Mouse (Mus musculus) liver, embryonic 13.5 days (tissue): ENCODE results near the gene Ppp2r5d. TPM values are rescaled to one million over a fixed set of nuclear protein-coding genes. Genes with fewer than 3 reads are reported as not detected.

ENCODE experiments used
- ATAC-seq: fragments of 200-750 bp; cut with Nextera tagmentation; 2 replicates; pipeline ENCODE4 v1.8.0; 2017; ENCODE audit warnings: low read depth, mild to moderate bottlenecking, moderate number of reproducible peaks, moderate library complexity
- DNase-seq: peaks from one replicate; pipeline ENCODE4 v3.0.0; 2022
- H3K27ac ChIP-seq: fragments of 300-500 bp; sonication (generic); 2 replicates; pipeline ENCODE4 v1.5.1; 2015; ENCODE audit warnings: moderate library complexity, mild to moderate bottlenecking, inconsistent platforms
- H3K27me3 ChIP-seq: fragments of 300-500 bp; sonication (generic); 2 replicates; pipeline ENCODE4 v1.6.1; 2015; ENCODE audit warnings: mild to moderate bottlenecking, inconsistent platforms
- H3K36me3 ChIP-seq: fragments of 300-500 bp; sonication (generic); 2 replicates; pipeline ENCODE4 v1.6.1; 2015; ENCODE audit warnings: mild to moderate bottlenecking, inconsistent platforms
- H3K4me1 ChIP-seq: fragments of 300-500 bp; sonication (generic); replicated peaks from 2 replicates; pipeline ENCODE4 v1.6.1; 2015; ENCODE audit warnings: inconsistent platforms
- H3K4me2 ChIP-seq: fragments of 300-500 bp; sonication (generic); 2 replicates; pipeline ENCODE4 v1.6.1; 2015; ENCODE audit warnings: inconsistent platforms, mild to moderate bottlenecking, moderate library complexity
- H3K4me3 ChIP-seq: fragments of 300-500 bp; sonication (generic); replicated peaks from 2 replicates; pipeline ENCODE4 v1.5.1; 2015; ENCODE audit warnings: mild to moderate bottlenecking, inconsistent platforms
- H3K9ac ChIP-seq: fragments of 300-500 bp; sonication (generic); 2 replicates; pipeline ENCODE4 v1.6.1; 2015; ENCODE audit warnings: mild to moderate bottlenecking, inconsistent platforms
- H3K9me3 ChIP-seq: fragments of 300-500 bp; sonication (generic); replicated peaks from 2 replicates; pipeline ENCODE4 v1.6.1; 2016; ENCODE audit warnings: inconsistent platforms
- WGBS: fragments of 180-500 bp; shearing (Covaris S2); methylation state at CpG from one replicate; pipeline ENCODE4 v1.1.7; 2015; ENCODE audit not compliant: insufficient replicate concordance; 5-methylcytosine and 5-hydroxymethylcytosine counted together
- polyA plus RNA-seq: library from polyadenylated mRNA; unstranded; fragments of >200 nt; fragmentation: Nextera tagmentation; extraction: Ambion mirVana; gene quantifications from 2 replicates; pipeline ENCODE4 v1.2.1, GENCODE M21; 2015

The Ppp2r5d gene
- polyA plus RNA-seq, 1 experiment from 2014 or later, result 31.2 TPM

GRCm38 (mm10) chr17:46644152-46644805 is 60.6 kb downstream of the Ppp2r5d start:
- ATAC-seq (no peak), DNase-seq (no peak)
- Histone ChIP-seq H3K36me3 (peaks cover 15% of the 10 kb centered on the region), H3K9ac (no peak overlapping the region), H3K4me3 (peak overlapping the region; percentile 81), H3K4me2 (peak overlapping the region; percentile 97), H3K27me3 (no peaks in the 10 kb centered on the region), H3K4me1 (peaks cover 34% of the 10 kb centered on the region), H3K9me3 (no peaks in the 10 kb centered on the region), H3K27ac (no peak overlapping the region)
- 77% methylated on average over 12 of the region's 12 CpGs for WGBS

- Histone ChIP-seq H3K4me3 (no peak overlapping the region), H3K4me1 (peaks cover 28% of the 10 kb centered on the region), H3K36me3 (no peaks in the 10 kb centered on the region), H3K9ac (no peak overlapping the region), H3K4me2 (no peak overlapping the region), H3K27me3 (no peaks in the 10 kb centered on the region), H3K27ac (no peak overlapping the region), H3K9me3 (no peaks in the 10 kb centered on the region)
- DNase-seq (no peak), ATAC-seq (no peak)
- WGBS, result 82% methylated on average over 17 of the region's 17 CpGs
Observed at GRCm38 (mm10) chr17:46642060-46642459, 62.9 kb downstream of the Ppp2r5d start.

- Histone ChIP-seq H3K27ac (no peak overlapping the region), H3K27me3 (no peaks in the 10 kb centered on the region), H3K36me3 (no peaks in the 10 kb centered on the region), H3K4me1 (peaks cover 18% of the 10 kb centered on the region), H3K9me3 (no peaks in the 10 kb centered on the region), H3K4me2 (no peak overlapping the region), H3K9ac (no peak overlapping the region), H3K4me3 (no peak overlapping the region)
- WGBS, result 43% methylated on average over 9 of the region's 9 CpGs
- ATAC-seq, result no peak
- no peak for DNase-seq
Observed at GRCm38 (mm10) chr17:46639929-46640328, 65.0 kb downstream of the Ppp2r5d start.

DNA sequence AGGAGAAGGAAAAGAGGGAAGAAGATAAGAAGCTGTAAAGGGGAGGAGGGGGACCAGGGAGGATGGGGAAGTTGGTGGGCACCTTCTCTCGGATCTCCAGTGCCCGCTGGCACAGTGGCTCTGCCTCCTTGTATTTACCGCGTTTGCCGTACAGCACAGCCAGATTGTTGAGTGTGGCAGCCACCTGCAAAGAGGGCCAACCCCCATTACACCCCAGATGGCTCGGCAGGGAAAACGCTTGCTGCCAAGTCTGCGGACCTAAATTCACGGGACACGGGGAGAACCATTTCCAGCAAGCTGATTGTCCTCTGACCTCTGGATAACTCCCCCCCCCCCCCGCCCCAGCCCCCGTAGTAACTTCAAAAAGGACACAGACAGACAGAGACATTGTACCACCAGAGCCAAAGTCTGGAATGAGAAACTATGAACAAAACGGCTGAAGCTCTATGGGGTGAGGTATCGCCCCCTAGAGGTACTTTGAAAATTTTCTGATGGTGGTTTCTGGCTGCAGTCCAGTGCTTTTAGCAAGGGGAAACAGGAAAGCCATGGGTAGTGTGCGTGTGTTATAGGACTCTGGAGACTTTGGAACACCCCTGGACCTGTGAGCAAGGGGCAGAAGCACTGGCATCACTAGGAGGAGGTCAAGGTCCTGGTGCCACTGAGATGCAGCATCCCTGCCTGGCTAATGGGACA is 67.9 kb downstream of the Ppp2r5d start:
- Histone ChIP-seq H3K4me1 (peaks cover 8% of the 10 kb centered on the region; the same call in 1 of the 2 replicates), H3K27me3 (no peaks in the 10 kb centered on the region), H3K9ac (no peak overlapping the region), H3K36me3 (no peaks in the 10 kb centered on the region), H3K4me3 (no peak overlapping the region), H3K4me2 (peak overlapping the region; percentile 17), H3K9me3 (no peaks in the 10 kb centered on the region), H3K27ac (no peak overlapping the region)
- DNase-seq (no peak), ATAC-seq (no peak)
- WGBS, result 22% methylated on average over 15 of the region's 15 CpGs

Other genes starting within 250 kb of the Ppp2r5d start
- gene Ttbk1, start 217.4 kb downstream of the Ppp2r5d start, polyA plus RNA-seq, result 0.02 TPM in 2 replicates
- gene Dnph1, start 208.4 kb downstream of the Ppp2r5d start, polyA plus RNA-seq, result 34.6 and 35.1 TPM in 2 replicates
- gene Cul9, start 158.7 kb downstream of the Ppp2r5d start, polyA plus RNA-seq, result 0.44 and 0.84 TPM in 2 replicates
- gene Srf, start 148.9 kb downstream of the Ppp2r5d start, polyA plus RNA-seq, result 2.9 and 3.2 TPM in 2 replicates
- gene Ptk7, start 75.6 kb downstream of the Ppp2r5d start, polyA plus RNA-seq, result 8.0 and 9.1 TPM in 2 replicates
- gene Klc4, start 59.1 kb downstream of the Ppp2r5d start, polyA plus RNA-seq, result 5.8 TPM in 2 replicates
- gene Mrpl2, start 58.9 kb downstream of the Ppp2r5d start, polyA plus RNA-seq, result 91.5 and 97.5 TPM in 2 replicates
- 10.9 and 12.4 TPM in 2 replicates for gene Cul7, start 54.8 kb downstream of the Ppp2r5d start, polyA plus RNA-seq
- 31.7 and 31.9 TPM in 2 replicates for gene Rrp36, start 30.8 kb downstream of the Ppp2r5d start, polyA plus RNA-seq
- 65.2 and 67.8 TPM in 2 replicates for gene Mea1, start 26.3 kb downstream of the Ppp2r5d start, polyA plus RNA-seq
- gene Klhdc3, start 24.2 kb downstream of the Ppp2r5d start, polyA plus RNA-seq, result 73.1 and 75.6 TPM in 2 replicates
- gene Pex6, start 6.4 kb upstream of the Ppp2r5d start, polyA plus RNA-seq, result 8.5 and 9.4 TPM in 2 replicates
- 11.0 and 11.7 TPM in 2 replicates for gene Gnmt, start 24.1 kb upstream of the Ppp2r5d start, polyA plus RNA-seq
- gene Cnpy3, start 47.1 kb upstream of the Ppp2r5d start, polyA plus RNA-seq, result 30.2 and 30.9 TPM in 2 replicates
- 0.30 and 0.32 TPM in 2 replicates for gene Ptcra, start 58.6 kb upstream of the Ppp2r5d start, polyA plus RNA-seq
- gene 2310039H08Rik, start 67.5 kb upstream of the Ppp2r5d start, polyA plus RNA-seq, result 44.5 and 51.4 TPM in 2 replicates
- 108 and 131 TPM in 2 replicates for gene Rpl7l1, start 77.6 kb upstream of the Ppp2r5d start, polyA plus RNA-seq
- 2.6 and 3.6 TPM in 2 replicates for gene Bicral, start 153.4 kb upstream of the Ppp2r5d start, polyA plus RNA-seq
- gene Tbcc, start 185.6 kb upstream of the Ppp2r5d start, polyA plus RNA-seq, result 22.4 and 24.9 TPM in 2 replicates
- gene Prph2, start 205.3 kb upstream of the Ppp2r5d start, polyA plus RNA-seq, result not detected in 2 replicates